Mouse (Mus musculus): ENCODE measurements around the gene Enah. TPM values are rescaled to one million over a fixed set of nuclear protein-coding genes. Genes with fewer than 3 reads are reported as not detected.

Gene Enah
- polyA plus RNA-seq, 1 experiment from 2014 or later: 27.7 TPM

DNA sequence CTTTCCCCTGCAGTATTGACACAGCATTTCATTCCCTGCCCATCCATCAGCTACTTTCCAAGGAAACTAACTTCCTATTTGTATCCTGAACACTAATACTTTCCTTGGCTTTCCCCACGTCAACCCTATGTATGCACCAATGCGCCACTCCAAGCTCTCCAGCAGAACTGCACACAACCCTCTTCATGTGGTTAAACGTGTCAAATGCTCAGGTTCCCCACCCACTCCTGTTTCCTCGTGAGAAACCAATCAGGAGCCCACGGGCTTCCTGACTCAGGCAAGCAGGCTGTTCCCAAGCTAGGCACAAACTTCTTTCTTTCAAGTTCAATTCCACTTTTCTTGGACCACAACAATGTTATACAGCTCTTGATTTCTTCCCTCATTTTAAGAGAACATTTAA, 91.4 kb downstream of the Enah start:
- Histone ChIP-seq H3K9me3 (no peaks in the 10 kb centered on the region), H3K4me3 (no peak overlapping the region), H3K27me3 (ENCODE audit: poor library complexity, severe bottlenecking) (no peaks in the 10 kb centered on the region), H3K36me3 (replicated peaks) (peaks cover 64% of the 10 kb centered on the region), H3K27ac (no peak overlapping the region), H3K4me1 (no peaks in the 10 kb centered on the region)
- 85% methylated on average over 5 of the region's 5 CpGs for WGBS
- DNase-seq (ENCODE audit: extremely low spot score, low spot score): no peak

DNA sequence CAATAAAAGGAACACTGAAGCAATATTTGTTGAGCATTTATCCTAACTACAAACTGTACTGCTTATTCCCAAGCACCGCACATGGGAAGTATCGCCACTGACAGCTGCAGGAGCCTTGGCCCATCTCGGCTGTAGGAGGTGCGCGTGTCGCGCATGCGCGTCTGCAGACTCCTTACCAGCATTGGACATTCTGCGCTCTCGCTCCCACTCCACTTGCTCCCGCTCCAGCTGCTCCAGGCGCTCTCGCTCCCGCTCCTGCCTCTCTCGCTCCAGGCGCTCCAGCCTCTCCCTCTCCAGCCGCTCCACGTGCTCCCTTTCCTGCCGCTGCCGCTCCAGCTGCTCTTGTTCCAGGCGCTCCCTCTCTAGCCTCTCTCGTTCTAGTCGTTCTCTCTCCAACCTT, 96.4 kb downstream of the Enah start:
- no peaks in the 10 kb centered on the region for H3K27me3 ChIP-seq (ENCODE audit: poor library complexity, severe bottlenecking)

DNA sequence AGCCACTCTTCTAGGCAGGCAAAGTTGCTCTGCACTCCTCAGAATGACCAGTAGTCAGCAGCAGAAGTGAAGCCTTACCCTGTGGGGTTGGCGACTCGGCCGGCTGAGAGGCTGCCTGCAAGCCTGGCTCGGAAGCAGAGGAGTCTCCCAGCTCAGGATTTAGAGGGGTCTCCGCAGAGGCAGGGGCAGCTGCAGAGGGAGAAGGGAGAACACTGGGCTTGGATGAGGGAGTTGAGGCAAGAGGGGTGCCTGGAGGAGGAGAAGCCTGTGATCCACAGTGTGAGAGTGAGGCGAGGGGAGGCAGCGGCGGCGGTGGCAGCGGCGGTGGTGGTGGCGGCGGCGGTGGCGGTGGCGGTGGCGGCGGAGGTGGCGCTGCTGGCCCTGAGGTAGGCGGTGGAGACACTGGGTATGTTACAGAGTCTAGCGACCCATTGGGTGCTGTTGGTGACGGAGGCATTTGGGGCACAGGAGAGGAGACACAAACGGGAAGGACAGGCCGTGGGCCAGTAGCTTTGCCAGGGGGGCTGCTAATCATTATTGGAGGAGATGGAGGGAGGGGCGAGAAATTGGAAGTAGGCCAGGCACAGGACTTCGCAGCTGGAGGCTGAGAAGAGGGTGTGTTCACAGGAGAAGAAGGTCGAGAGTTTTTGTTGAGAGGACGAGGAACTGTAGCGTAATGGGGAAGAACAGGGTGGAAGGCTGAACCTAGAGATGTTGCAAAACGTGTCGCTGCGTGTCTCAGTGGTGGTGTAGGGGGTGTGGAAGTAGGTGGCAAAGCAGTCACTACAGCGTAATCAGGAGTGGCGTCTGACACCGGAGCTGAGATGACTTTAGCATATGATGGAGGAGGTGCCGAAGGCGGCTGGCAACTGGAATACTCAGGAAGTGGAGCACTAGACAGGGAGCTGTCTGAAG, 98.0 kb downstream of the Enah start:
- H3K9me3 ChIP-seq: no peaks in the 10 kb centered on the region
- H3K27me3 ChIP-seq (ENCODE audit: poor library complexity, severe bottlenecking): no peaks in the 10 kb centered on the region
- peaks cover 90% of the 10 kb centered on the region for H3K36me3 ChIP-seq (replicated peaks)
- peak overlapping the region; percentile 26 for H3K4me3 ChIP-seq
- no peak for DNase-seq (ENCODE audit: extremely low spot score, low spot score)
- no peaks in the 10 kb centered on the region for H3K4me1 ChIP-seq
- 81% methylated on average over 33 of the region's 37 CpGs for WGBS
- H3K27ac ChIP-seq: no peak overlapping the region

More for the DNA sequence above, 96.4 kb downstream of the Enah start:
- H3K4me1 ChIP-seq: no peaks in the 10 kb centered on the region
- 83% methylated on average over 24 of the region's 24 CpGs for WGBS
- H3K9me3 ChIP-seq: no peaks in the 10 kb centered on the region
- H3K36me3 ChIP-seq (replicated peaks): peaks cover 83% of the 10 kb centered on the region
- H3K27ac ChIP-seq: no peak overlapping the region
- no peak for DNase-seq (ENCODE audit: extremely low spot score, low spot score)
- no peak overlapping the region for H3K4me3 ChIP-seq

DNA sequence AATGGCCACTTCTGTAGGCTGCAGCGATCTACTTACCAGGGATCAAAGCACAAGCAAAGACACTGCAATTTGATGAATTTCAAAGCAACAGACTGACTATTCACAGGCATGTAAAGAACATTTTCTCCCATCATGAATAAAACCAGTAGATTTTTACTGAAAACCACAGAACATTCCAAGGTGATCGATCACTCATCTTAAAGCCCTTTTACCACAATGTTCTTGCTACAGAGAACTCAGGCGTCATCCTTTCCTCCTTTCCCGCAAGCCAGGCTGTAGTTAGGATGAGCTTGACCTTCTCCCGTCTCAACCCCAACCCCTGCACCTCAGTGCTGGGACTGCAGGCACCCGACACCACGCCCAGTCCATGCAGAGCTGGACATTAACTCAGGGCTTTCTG, 107.9 kb downstream of the Enah start:
- Histone ChIP-seq H3K27me3 (ENCODE audit: poor library complexity, severe bottlenecking) (no peaks in the 10 kb centered on the region), H3K36me3 (replicated peaks) (peaks cover 84% of the 10 kb centered on the region), H3K9me3 (no peaks in the 10 kb centered on the region), H3K4me1 (no peaks in the 10 kb centered on the region), H3K4me3 (no peak overlapping the region), H3K27ac (no peak overlapping the region)
- WGBS: 92% methylated on average over 7 of the region's 7 CpGs
- DNase-seq (ENCODE audit: extremely low spot score, low spot score): no peak

DNA sequence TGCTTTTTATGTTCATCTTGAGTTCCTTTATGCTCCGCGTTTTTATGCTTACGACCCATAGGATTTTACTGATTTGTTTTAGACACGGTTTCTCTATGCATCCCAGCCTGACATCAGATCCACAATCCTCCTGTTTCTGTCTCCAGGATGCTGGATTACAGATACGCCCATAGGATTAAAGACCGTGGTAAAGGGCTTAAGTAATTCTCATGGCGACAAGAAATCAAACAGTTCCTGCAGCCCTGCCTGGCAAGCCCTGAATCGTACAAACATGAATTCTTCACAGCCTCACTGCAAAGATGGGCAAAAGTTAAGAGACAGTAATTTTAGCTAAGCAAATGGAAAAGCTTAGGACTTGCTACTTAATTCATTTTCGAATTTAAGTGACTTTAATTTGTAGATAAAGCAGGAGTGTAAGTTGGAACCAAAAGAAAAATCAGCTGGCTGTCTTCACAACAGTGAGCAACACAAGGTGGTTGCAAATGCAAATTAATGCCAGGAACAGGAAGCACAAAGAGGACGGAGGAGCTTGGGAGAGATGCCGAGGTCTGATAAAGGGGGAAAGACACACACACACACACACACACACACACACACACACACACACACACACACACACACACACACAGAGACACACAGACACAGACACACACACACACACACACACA, 118.0 kb downstream of the Enah start:
- Histone ChIP-seq H3K27ac (no peak overlapping the region), H3K9me3 (no peaks in the 10 kb centered on the region), H3K27me3 (ENCODE audit: poor library complexity, severe bottlenecking) (no peaks in the 10 kb centered on the region), H3K36me3 (replicated peaks) (peaks cover 55% of the 10 kb centered on the region), H3K4me1 (no peaks in the 10 kb centered on the region), H3K4me3 (no peak overlapping the region)
- DNase-seq (ENCODE audit: extremely low spot score, low spot score): no peak
- WGBS: 75% methylated on average over 11 of the region's 11 CpGs

DNA sequence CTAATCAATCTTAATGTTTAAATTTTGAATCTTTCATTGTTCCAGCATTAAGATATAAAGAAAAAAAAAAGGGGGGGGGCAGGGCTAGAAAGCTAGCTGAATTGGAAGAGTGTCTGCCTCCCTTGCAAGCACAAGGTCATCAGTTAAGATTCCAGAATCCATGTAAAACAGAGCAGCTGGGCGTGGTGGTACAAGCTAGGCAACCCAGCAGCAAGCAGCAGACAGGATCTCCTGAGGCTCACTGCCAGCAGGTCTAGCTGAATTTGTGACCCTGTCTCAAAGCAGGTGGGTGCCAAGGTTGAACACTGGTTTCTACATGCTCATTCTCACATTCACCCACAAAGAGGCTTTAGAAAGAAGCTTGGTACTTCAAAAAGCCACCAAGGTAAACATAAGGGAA, 118.9 kb downstream of the Enah start:
- no peaks in the 10 kb centered on the region for H3K27me3 ChIP-seq (ENCODE audit: poor library complexity, severe bottlenecking)
- no peaks in the 10 kb centered on the region for H3K9me3 ChIP-seq
- H3K4me1 ChIP-seq: no peaks in the 10 kb centered on the region
- DNase-seq (ENCODE audit: extremely low spot score, low spot score): no peak
- H3K4me3 ChIP-seq: no peak overlapping the region
- H3K36me3 ChIP-seq (replicated peaks): peaks cover 45% of the 10 kb centered on the region
- 74% methylated on average over 1 of the region's 1 CpGs for WGBS
- H3K27ac ChIP-seq: no peak overlapping the region

DNA sequence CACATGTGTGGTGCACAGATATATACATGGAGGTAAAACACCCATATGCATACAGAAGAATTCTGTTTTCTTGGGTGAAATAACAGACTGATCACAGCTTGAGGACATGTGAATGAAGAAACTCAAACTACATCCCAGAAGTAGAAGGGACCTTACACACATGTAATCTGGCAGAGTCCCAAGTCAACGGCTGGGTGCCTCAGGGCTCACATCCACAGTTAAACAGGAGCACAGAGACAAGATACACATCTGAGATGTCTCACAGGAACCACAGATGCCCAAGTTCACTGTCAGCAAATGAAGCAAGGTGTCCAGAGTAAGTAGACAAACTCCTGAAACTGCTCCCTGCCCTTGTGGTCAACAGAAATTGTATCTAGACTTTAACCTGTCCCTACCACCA, 120.8 kb downstream of the Enah start:
- H3K4me3 ChIP-seq: no peak overlapping the region
- H3K4me1 ChIP-seq: no peaks in the 10 kb centered on the region
- no peak overlapping the region for H3K27ac ChIP-seq
- no peaks in the 10 kb centered on the region for H3K9me3 ChIP-seq
- peaks cover 27% of the 10 kb centered on the region for H3K36me3 ChIP-seq (replicated peaks)
- no peaks in the 10 kb centered on the region for H3K27me3 ChIP-seq (ENCODE audit: poor library complexity, severe bottlenecking)
- DNase-seq (ENCODE audit: extremely low spot score, low spot score): no peak
- WGBS: 89% methylated on average over 1 of the region's 1 CpGs

DNA sequence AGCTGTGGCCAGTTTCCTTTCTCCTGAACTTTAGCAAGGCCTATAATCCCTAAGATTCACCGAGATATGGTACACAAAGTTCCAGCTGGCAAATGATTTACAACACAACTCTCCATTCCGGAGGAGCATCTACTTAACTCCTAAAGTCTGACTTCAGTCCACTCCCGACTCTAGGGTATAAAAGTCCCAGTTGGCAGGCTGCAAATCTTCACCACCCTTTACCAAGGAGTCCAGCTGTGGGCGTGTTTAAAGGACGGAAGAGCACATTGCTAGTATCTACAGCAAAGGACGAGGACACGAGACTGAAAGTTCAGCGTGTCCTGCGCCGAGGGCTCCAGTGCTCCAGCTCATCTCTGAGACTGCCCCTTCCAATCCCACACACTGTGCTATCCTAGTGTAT, 122.8 kb downstream of the Enah start:
- no peaks in the 10 kb centered on the region; the same call in 1 of the 2 replicates for H3K4me1 ChIP-seq
- H3K27ac ChIP-seq: no peak overlapping the region
- H3K36me3 ChIP-seq (replicated peaks): peaks cover 11% of the 10 kb centered on the region; the same call in 1 of the 2 replicates
- WGBS: 94% methylated on average over 10 of the region's 10 CpGs
- H3K27me3 ChIP-seq (ENCODE audit: poor library complexity, severe bottlenecking): no peaks in the 10 kb centered on the region
- no peak for DNase-seq (ENCODE audit: extremely low spot score, low spot score)
- H3K4me3 ChIP-seq: no peak overlapping the region
- H3K9me3 ChIP-seq: no peaks in the 10 kb centered on the region

DNA sequence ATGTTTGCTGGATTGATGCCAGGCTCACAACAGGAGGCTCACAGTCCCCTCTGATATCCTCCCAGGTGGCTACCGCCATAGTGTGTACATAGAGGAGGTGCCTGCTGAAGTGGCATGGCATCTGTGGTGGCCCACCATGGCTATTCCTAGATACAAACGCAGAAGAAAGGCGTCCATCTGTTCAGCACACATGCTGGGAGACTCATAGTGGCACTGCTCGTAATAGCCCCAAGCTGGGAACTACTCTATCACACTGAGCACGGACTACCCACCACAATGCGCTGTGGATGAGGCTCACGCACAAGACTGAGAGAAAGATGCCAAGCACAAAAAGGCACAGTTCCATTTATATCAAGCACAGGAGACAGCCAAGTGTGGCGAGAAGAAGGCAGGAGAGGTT, 126.1 kb downstream of the Enah start:
- no peak for DNase-seq (ENCODE audit: extremely low spot score, low spot score)
- Histone ChIP-seq H3K36me3 (replicated peaks) (peaks cover 4% of the 10 kb centered on the region; the same call in 1 of the 2 replicates), H3K27ac (no peak overlapping the region), H3K27me3 (ENCODE audit: poor library complexity, severe bottlenecking) (no peaks in the 10 kb centered on the region), H3K4me3 (no peak overlapping the region), H3K4me1 (peaks cover 4% of the 10 kb centered on the region), H3K9me3 (no peaks in the 10 kb centered on the region)
- WGBS: 82% methylated on average over 8 of the region's 8 CpGs

DNA sequence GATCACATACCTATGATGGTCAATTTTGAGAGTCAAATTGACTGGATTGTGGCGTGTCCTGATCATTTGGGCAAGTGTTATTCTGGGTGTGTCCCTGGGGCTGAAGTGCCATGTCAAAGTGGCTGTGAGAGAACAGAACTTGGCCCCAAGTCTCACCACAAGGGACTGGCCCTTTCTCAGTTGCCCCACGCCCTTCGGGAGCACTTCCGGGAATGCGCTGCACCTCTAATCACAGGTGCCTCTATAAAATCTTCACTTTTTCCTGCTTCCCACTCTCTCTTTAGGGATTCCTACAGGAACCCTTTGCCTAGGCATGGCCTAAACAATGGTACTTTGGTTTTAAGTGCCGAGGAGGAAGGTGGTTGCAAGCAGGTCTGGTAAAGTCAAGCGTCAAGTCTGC, 130.1 kb downstream of the Enah start:
- DNase-seq (ENCODE audit: extremely low spot score, low spot score): no peak
- Histone ChIP-seq H3K36me3 (replicated peaks) (no peaks in the 10 kb centered on the region), H3K4me1 (peaks cover 4% of the 10 kb centered on the region), H3K4me3 (no peak overlapping the region), H3K9me3 (no peaks in the 10 kb centered on the region), H3K27me3 (ENCODE audit: poor library complexity, severe bottlenecking) (no peaks in the 10 kb centered on the region), H3K27ac (no peak overlapping the region)
- 94% methylated on average over 7 of the region's 7 CpGs for WGBS

DNA sequence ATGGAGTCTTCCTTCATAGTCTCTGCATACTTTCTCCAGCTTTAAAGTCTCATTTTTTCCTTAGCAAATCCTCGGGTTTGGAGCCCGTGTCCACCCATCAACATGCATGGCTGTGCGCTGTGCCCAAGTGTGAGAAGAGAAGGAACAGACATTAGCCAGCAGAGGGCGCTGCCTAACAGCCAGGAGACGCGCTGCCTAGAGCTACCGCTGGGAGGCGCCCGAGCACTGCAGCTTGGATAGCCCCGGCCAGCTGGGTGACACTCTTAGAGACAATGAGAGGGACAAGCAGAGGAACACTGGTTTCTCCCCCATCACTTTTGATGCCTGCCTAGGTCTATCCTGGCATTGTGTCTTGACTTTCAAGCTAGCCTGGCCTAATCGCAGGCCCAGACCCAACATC, 131.0 kb downstream of the Enah start:
- Histone ChIP-seq H3K4me1 (peaks cover 4% of the 10 kb centered on the region), H3K27ac (peak overlapping the region; percentile 73)

DNA sequence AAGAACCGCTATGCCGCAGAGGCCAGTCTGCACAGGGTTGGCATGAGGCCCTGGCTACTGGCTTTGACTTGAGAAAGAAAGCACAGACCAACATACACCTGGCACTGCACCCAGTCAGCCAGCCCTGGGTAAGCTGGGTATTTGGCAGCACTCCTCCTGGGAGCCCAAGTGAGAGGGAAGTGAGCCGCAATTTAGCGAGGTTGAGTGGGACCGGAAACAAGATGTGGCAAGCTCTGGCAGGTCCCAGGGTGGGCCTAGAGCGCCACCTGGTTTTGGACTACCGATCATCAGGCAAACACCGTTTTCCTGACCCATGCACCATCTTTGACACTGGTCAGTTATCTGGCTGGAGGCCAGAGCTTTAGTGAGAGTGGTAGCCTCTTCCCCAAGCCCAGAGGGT, 138.3 kb downstream of the Enah start:
- Histone ChIP-seq H3K4me1 (peaks cover 15% of the 10 kb centered on the region), H3K27me3 (ENCODE audit: poor library complexity, severe bottlenecking) (no peaks in the 10 kb centered on the region), H3K9me3 (no peaks in the 10 kb centered on the region), H3K27ac (0 out of 2 replicates have a peak overlapping the region, but pooled peaks have one; percentile 40), H3K4me3 (0 out of 2 replicates have a peak overlapping the region, but pooled peaks have one; percentile 14), H3K36me3 (replicated peaks) (no peaks in the 10 kb centered on the region)
- peak; percentile 50 for DNase-seq (ENCODE audit: extremely low spot score, low spot score)
- WGBS: 32% methylated on average over 8 of the region's 8 CpGs

More for the DNA sequence above, 131.0 kb downstream of the Enah start:
- no peaks in the 10 kb centered on the region for H3K36me3 ChIP-seq (replicated peaks)
- no peak overlapping the region for H3K4me3 ChIP-seq
- peak; percentile 90 for DNase-seq (ENCODE audit: extremely low spot score, low spot score)
- H3K27me3 ChIP-seq (ENCODE audit: poor library complexity, severe bottlenecking): no peaks in the 10 kb centered on the region
- WGBS: 8% methylated on average over 11 of the region's 11 CpGs
- H3K9me3 ChIP-seq: no peaks in the 10 kb centered on the region

DNA sequence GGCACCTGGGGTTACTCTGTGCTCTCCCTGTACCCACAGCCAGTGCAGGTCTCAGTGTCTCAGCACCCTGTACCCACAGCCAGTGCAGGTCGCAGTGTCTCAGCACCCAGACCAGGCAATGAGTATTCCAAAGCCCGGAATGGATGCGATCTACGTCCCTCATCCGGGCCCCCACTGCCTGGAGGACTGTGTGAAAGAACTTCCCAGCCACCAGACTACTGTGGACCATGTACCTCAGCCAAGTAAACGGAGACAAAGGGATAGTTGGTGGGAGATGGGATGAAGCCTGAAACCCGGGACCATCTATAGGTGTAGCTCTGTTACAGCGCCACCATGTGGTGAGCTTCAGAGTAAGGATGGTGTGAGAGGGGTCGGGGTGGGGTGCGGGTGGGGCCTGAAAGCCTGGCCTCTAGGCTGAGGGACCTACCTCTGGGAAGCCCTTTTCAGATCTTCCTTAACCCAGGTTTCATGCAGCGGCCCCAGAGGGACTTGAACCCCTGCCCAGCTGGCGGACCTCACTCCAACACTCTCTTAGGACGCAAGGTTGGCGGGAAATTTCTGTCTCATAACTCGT, 139.0 kb downstream of the Enah start:
- 0 out of 2 replicates have a peak overlapping the region, but pooled peaks have one; percentile 40 for H3K27ac ChIP-seq
- no peaks in the 10 kb centered on the region for H3K9me3 ChIP-seq
- H3K4me3 ChIP-seq: no peak overlapping the region
- peaks cover 15% of the 10 kb centered on the region for H3K4me1 ChIP-seq
- WGBS: 54% methylated on average over 15 of the region's 15 CpGs
- H3K36me3 ChIP-seq (replicated peaks): no peaks in the 10 kb centered on the region
- H3K27me3 ChIP-seq (ENCODE audit: poor library complexity, severe bottlenecking): no peaks in the 10 kb centered on the region
- DNase-seq (ENCODE audit: extremely low spot score, low spot score): no peak
